Mouse (Mus musculus) kidney, embryonic 14.5 days (tissue): ENCODE results near the gene AI597479. TPM values are rescaled to one million over a fixed set of nuclear protein-coding genes. Genes with fewer than 3 reads are reported as not detected.

Experiments
- ATAC-seq: fragments of 200-750 bp; cut with Nextera tagmentation; 2 replicates; pipeline ENCODE4 v1.8.0; 2017; ENCODE audit warnings: moderate number of reproducible peaks, mild to moderate bottlenecking, moderate TSS enrichment, moderate library complexity; ENCODE audit not compliant: low FRiP score, low TSS enrichment
- H3K27ac ChIP-seq: fragments of 300-500 bp; sonication (generic); 2 replicates; pipeline ENCODE4 v1.5.1; 2014; ENCODE audit warnings: low read depth, mild to moderate bottlenecking, low read length, moderate library complexity, mixed read lengths
- H3K27me3 ChIP-seq: fragments of 300-500 bp; sonication (generic); 2 replicates; pipeline ENCODE4 v1.6.1; 2014; ENCODE audit warnings: mild to moderate bottlenecking, low read length; ENCODE audit not compliant: control insufficient read depth, insufficient read depth
- H3K36me3 ChIP-seq: fragments of 300-500 bp; sonication (generic); 2 replicates; pipeline ENCODE4 v1.6.1; 2014; ENCODE audit warnings: low read length, mixed read lengths; ENCODE audit not compliant: control insufficient read depth, insufficient read depth
- H3K4me1 ChIP-seq: fragments of 300-500 bp; sonication (generic); 2 replicates; pipeline ENCODE4 v1.6.1; 2014; ENCODE audit warnings: low read length, mixed read lengths; ENCODE audit not compliant: control insufficient read depth, insufficient read depth
- H3K4me2 ChIP-seq: fragments of 300-500 bp; sonication (generic); replicated peaks from 2 replicates; pipeline ENCODE4 v1.6.1; 2014; ENCODE audit warnings: low read depth, mild to moderate bottlenecking, low read length
- H3K4me3 ChIP-seq: fragments of 300-500 bp; sonication (generic); 2 replicates; pipeline ENCODE4 v1.5.1; 2014; ENCODE audit warnings: mild to moderate bottlenecking, low read length
- H3K9ac ChIP-seq: fragments of 300-500 bp; sonication (generic); 2 replicates; pipeline ENCODE4 v1.6.1; 2014; ENCODE audit warnings: low read depth, mild to moderate bottlenecking, low read length, moderate library complexity
- H3K9me3 ChIP-seq: fragments of 300-500 bp; sonication (generic); 2 replicates; pipeline ENCODE4 v1.6.1; 2016; ENCODE audit warnings: low read length; ENCODE audit not compliant: control insufficient read depth
- WGBS: fragments of 180-500 bp; shearing (Covaris S2); extraction: QIAGEN DNeasy Blood & Tissue Kit; methylation state at CpG from one replicate; pipeline ENCODE4 v1.1.7; 2014; 5-methylcytosine and 5-hydroxymethylcytosine counted together
- polyA plus RNA-seq: library from polyadenylated mRNA; unstranded; fragments of >200 nt; fragmentation: Nextera tagmentation; extraction: Ambion mirVana; gene quantifications from 2 replicates; pipeline ENCODE4 v1.2.1, GENCODE M21; 2014

Gene AI597479
- polyA plus RNA-seq, 1 experiment from 2014 or later, result 34.1 TPM

- no peak for ATAC-seq
- WGBS, result 57% methylated on average over 4 of the region's 4 CpGs
- H3K27me3 ChIP-seq, result no peaks in the 10 kb centered on the region
- no peaks in the 10 kb centered on the region for H3K4me1 ChIP-seq
- H3K9ac ChIP-seq, result no peak overlapping the region
- H3K27ac ChIP-seq, result no peak overlapping the region
- peaks cover 49% of the 10 kb centered on the region for H3K36me3 ChIP-seq
- H3K4me3 ChIP-seq, result no peak overlapping the region
- no peak overlapping the region for H3K4me2 ChIP-seq
- H3K9me3 ChIP-seq, result no peaks in the 10 kb centered on the region
Observed at GRCm38 (mm10) chr1:43110556-43110955, 12.0 kb downstream of the AI597479 start.

GRCm38 (mm10) chr1:43112882-43113281, 14.4 kb downstream of the AI597479 start:
- no peak overlapping the region for H3K4me2 ChIP-seq
- no peaks in the 10 kb centered on the region for H3K4me1 ChIP-seq
- H3K4me3 ChIP-seq, result no peak overlapping the region
- no peak overlapping the region for H3K9ac ChIP-seq
- peaks cover 59% of the 10 kb centered on the region for H3K36me3 ChIP-seq
- H3K27ac ChIP-seq, result no peak overlapping the region
- ATAC-seq, result no peak
- WGBS, result 93% methylated on average over 2 of the region's 2 CpGs
- no peaks in the 10 kb centered on the region for H3K9me3 ChIP-seq
- H3K27me3 ChIP-seq, result no peaks in the 10 kb centered on the region

DNA sequence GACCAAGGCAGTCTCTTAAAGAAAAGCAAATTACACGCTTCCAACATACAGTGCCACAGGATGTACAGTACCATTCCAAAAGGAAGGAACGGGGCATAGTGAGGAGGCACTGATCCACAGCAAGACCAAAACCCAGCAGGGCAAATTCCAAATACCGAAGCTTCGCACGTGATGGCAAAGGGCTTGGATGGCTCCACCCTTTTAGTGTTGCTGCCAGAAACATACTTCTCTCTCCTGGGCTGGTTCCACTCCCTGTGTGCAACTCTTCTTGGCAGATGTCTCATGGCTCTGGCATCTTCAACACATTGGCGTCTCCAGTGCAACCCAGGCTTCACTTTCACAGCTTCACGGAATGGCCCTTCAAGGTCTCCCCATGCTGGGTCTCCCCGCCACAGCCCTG, 18.9 kb downstream of the AI597479 start:
- WGBS, result 98% methylated on average over 8 of the region's 8 CpGs
- H3K4me3 ChIP-seq, result no peak overlapping the region

DNA sequence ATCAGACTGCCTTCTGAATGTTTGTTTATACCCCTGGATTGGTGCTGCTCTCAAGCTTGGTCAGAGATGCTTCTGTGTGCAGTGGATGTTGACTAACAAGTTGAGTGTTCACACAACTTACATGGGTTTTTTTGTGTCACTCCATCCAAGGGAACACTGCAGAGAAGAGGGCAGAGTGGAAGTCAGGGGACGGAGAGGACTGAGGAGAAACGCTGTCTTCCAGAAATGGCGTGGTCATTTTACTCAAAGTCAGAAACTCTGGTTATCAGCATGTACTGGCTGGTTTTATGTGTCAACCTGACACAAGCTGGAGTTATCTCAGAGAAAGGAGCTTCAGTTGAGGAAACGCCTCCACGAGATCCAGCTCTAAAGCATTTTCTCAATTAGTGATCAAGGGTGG, 22.4 kb downstream of the AI597479 start:
- Histone ChIP-seq H3K4me2 (no peak overlapping the region), H3K4me1 (no peaks in the 10 kb centered on the region), H3K4me3 (no peak overlapping the region), H3K27me3 (no peaks in the 10 kb centered on the region), H3K9me3 (no peaks in the 10 kb centered on the region), H3K36me3 (peaks cover 42% of the 10 kb centered on the region), H3K9ac (no peak overlapping the region), H3K27ac (no peak overlapping the region)
- 95% methylated on average over 5 of the region's 5 CpGs for WGBS
- ATAC-seq, result no peak

More for the DNA sequence above, 18.9 kb downstream of the AI597479 start:
- Histone ChIP-seq H3K27ac (no peak overlapping the region), H3K9me3 (no peaks in the 10 kb centered on the region), H3K4me2 (no peak overlapping the region), H3K9ac (no peak overlapping the region), H3K4me1 (no peaks in the 10 kb centered on the region), H3K36me3 (peaks cover 49% of the 10 kb centered on the region), H3K27me3 (no peaks in the 10 kb centered on the region)
- no peak for ATAC-seq

GRCm38 (mm10) chr1:43122616-43123015, 24.1 kb downstream of the AI597479 start:
- no peak overlapping the region for H3K4me2 ChIP-seq
- H3K4me3 ChIP-seq, result no peak overlapping the region
- H3K4me1 ChIP-seq, result no peaks in the 10 kb centered on the region
- no peaks in the 10 kb centered on the region for H3K27me3 ChIP-seq
- no peak overlapping the region for H3K27ac ChIP-seq
- H3K9me3 ChIP-seq, result no peaks in the 10 kb centered on the region
- no peak overlapping the region for H3K9ac ChIP-seq
- H3K36me3 ChIP-seq, result peaks cover 42% of the 10 kb centered on the region
- WGBS, result 92% methylated on average over 2 of the region's 2 CpGs
- ATAC-seq, result no peak

DNA sequence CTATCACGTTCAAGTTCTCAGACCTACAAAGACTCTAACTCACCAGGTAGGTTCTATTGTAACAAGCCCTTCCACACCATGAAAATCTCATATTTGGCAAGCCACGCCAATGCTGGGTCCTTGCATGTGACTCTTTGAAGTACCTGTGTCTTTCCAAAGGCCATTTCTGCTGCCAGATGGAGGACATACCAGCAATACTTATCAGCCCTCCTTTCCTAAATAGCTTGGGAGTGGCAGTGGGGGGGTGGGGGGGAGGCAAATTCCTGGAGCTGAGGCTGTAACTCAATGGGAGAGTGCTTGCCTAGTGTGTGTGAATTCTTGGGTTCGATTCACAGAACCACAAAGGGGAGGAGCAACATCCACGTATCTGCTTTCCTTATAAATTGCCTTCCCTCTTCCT, 26.2 kb downstream of the AI597479 start:
- H3K4me3 ChIP-seq, result no peak overlapping the region
- H3K9me3 ChIP-seq, result no peaks in the 10 kb centered on the region
- no peak for ATAC-seq
- no peaks in the 10 kb centered on the region for H3K4me1 ChIP-seq
- no peak overlapping the region for H3K9ac ChIP-seq
- H3K36me3 ChIP-seq, result peaks cover 49% of the 10 kb centered on the region
- 85% methylated on average over 4 of the region's 4 CpGs for WGBS
- no peak overlapping the region for H3K4me2 ChIP-seq
- H3K27me3 ChIP-seq, result no peaks in the 10 kb centered on the region
- no peak overlapping the region for H3K27ac ChIP-seq

DNA sequence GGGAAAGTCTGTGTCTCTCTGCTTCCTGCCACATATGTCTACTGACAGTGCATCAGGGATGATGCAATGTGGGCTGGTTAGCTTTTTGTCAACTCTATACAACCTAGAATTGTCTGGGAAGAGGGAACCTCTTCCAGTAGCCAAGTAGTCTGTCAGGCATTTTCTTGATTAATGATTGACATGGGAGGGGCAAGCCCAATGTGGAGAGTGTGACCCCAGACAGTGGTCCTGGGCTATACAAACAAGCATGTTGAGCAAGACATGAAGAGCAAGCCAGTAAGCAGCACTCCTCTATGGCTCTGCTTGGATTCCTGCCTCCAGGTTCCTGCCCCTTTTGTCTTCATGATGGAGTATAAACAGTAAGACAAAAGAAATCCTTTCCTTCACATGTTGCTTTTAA, 28.7 kb downstream of the AI597479 start:
- Histone ChIP-seq H3K4me2 (no peak overlapping the region), H3K27ac (no peak overlapping the region), H3K27me3 (no peaks in the 10 kb centered on the region), H3K4me3 (no peak overlapping the region), H3K36me3 (peaks cover 56% of the 10 kb centered on the region), H3K9ac (no peak overlapping the region), H3K9me3 (no peaks in the 10 kb centered on the region), H3K4me1 (no peaks in the 10 kb centered on the region)
- no peak for ATAC-seq

GRCm38 (mm10) chr1:43127820-43128610, 29.5 kb downstream of the AI597479 start:
- Histone ChIP-seq H3K36me3 (peaks cover 52% of the 10 kb centered on the region), H3K9ac (no peak overlapping the region), H3K4me3 (no peak overlapping the region), H3K4me2 (no peak overlapping the region), H3K9me3 (no peaks in the 10 kb centered on the region), H3K27me3 (no peaks in the 10 kb centered on the region), H3K27ac (no peak overlapping the region), H3K4me1 (no peaks in the 10 kb centered on the region)
- 85% methylated on average over 8 of the region's 8 CpGs for WGBS
- no peak for ATAC-seq

DNA sequence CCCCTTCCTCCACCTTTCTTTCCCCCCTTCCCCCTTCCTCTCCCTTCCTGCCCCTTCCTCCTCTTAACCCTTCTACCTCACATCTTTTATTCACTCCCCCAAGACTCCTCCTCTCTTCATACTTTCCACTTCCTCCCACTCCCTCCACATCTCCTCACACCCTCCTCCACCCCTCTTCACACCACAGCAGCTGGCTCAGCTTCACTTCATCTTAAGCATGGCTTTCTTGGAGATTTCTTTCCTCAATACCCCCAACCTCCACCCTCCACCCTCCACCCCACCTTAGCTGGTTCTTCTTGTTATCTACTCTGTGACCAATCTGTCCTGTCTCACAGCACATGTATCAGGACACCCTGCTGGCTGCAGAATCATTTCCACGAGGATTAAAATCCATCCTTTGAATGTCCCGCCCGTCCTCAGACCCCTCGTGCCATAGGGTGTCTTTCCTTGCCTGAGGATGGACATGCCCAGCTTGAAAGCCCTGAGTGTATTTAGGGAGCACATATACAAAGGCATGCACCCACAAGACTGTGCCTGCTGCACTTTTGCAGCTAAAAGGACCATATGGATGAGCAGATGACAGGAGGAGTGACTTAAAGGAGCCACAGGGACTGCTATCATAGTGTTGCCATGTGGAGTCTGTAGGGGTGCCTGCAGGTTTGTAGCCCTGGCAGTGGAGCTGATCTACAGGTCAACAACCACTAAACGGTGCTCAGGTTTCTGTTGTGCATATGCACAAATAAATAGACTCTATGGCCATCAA, 31.9 kb downstream of the AI597479 start:
- H3K4me1 ChIP-seq, result no peaks in the 10 kb centered on the region
- no peak overlapping the region for H3K27ac ChIP-seq
- H3K27me3 ChIP-seq, result no peaks in the 10 kb centered on the region
- H3K4me2 ChIP-seq, result no peak overlapping the region
- no peak overlapping the region for H3K9ac ChIP-seq
- H3K9me3 ChIP-seq, result no peaks in the 10 kb centered on the region
- H3K36me3 ChIP-seq, result peaks cover 34% of the 10 kb centered on the region
- H3K4me3 ChIP-seq, result no peak overlapping the region
- 86% methylated on average over 5 of the region's 5 CpGs for WGBS
- no peak for ATAC-seq
